Mouse (Mus musculus): ENCODE measurements at regions not wholly inside any gene's neighbourhood (a gene's known extent, or its start where the extent isn't known, plus 50 kb on each side); places are given as distances from the start of the nearest gene placed in this dataset.

GRCm38 (mm10) chr8:10775202-10776010 lies 232.9 kb downstream of the Irs2 start:
- Histone ChIP-seq H3K9ac (no peak overlapping the region), H3K27ac (no peak overlapping the region), H3K9me3 (0 out of 2 replicates have a peak, but pooled peaks cover 10% of the 10 kb centered on the region), H3K36me3 (replicated peaks) (no peaks in the 10 kb centered on the region), H3K4me3 (replicated peaks) (no peak overlapping the region), H3K27me3 (no peaks in the 10 kb centered on the region), H3K4me2 (no peak overlapping the region), H3K4me1 (no peaks in the 10 kb centered on the region)
- ATAC-seq (ENCODE audit: low FRiP score): no peak
- WGBS: 63% methylated on average over 8 of the region's 8 CpGs

GRCm38 (mm10) chr8:10774778-10775177 lies 233.5 kb downstream of the Irs2 start:
- Histone ChIP-seq H3K27ac (no peak overlapping the region), H3K36me3 (replicated peaks) (no peaks in the 10 kb centered on the region), H3K4me1 (no peaks in the 10 kb centered on the region), H3K4me3 (replicated peaks) (no peak overlapping the region), H3K4me2 (no peak overlapping the region), H3K9ac (no peak overlapping the region), H3K9me3 (0 out of 2 replicates have a peak, but pooled peaks cover 10% of the 10 kb centered on the region), H3K27me3 (no peaks in the 10 kb centered on the region)
- WGBS: 87% methylated on average over 3 of the region's 3 CpGs
- ATAC-seq (ENCODE audit: low FRiP score): no peak

DNA sequence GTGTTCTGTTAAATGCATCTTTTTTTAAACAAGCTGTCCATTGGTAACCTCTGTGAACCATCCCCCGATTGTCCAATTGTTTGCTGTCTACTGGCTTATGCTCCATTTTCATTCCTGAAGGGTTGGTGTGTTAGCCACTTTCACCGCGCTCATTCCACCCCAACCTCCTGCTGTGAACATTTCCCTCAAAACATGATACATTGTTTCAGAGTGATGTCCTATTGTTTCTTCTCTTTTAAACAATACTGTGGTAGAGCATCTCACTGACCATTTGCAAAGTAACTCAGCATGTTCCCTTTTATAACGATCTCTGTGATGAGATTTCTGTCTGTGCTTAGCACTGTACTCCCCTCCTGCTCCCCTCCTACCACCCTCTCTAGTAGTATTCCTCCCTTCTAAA lies 240.1 kb downstream of the Irs2 start:
- no peak overlapping the region for H3K27ac ChIP-seq
- ATAC-seq (ENCODE audit: low FRiP score): no peak
- no peak overlapping the region for H3K9ac ChIP-seq
- H3K27me3 ChIP-seq: no peaks in the 10 kb centered on the region
- H3K4me3 ChIP-seq (replicated peaks): no peak overlapping the region
- H3K4me2 ChIP-seq: no peak overlapping the region
- H3K36me3 ChIP-seq (replicated peaks): no peaks in the 10 kb centered on the region
- H3K4me1 ChIP-seq: peaks cover 6% of the 10 kb centered on the region; the same call in 1 of the 2 replicates
- 74% methylated on average over 4 of the region's 4 CpGs for WGBS
- no peaks in the 10 kb centered on the region for H3K9me3 ChIP-seq

DNA sequence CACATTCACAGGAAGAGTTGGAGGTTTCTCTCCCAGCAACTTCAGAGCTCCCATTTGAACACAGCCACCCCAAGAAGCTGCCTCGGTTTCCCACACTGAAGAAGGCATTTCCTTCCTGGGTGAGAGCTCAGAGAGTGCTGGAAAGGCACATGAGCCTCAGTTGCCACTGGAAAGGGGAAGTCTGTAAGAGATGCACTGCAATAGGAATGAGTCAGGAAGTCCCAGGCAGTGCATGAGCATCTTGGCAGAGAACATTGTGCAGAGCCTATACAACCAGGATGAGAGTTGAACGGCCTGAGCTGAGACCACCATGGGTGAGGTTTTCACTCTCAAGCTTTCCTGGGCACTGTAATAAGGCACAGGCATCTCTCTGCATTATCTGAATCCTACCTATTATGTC lies 244.4 kb downstream of the Irs2 start:
- Histone ChIP-seq H3K9ac (no peak overlapping the region), H3K36me3 (replicated peaks) (no peaks in the 10 kb centered on the region), H3K4me1 (peaks cover 42% of the 10 kb centered on the region), H3K27ac (no peak overlapping the region), H3K27me3 (no peaks in the 10 kb centered on the region), H3K4me3 (replicated peaks) (no peak overlapping the region), H3K4me2 (no peak overlapping the region), H3K9me3 (no peaks in the 10 kb centered on the region)
- WGBS: 91% methylated on average over 2 of the region's 2 CpGs
- no peak for ATAC-seq (ENCODE audit: low FRiP score)

- Histone ChIP-seq H3K27me3 (0 out of 2 replicates have a peak, but pooled peaks cover 5% of the 10 kb centered on the region), H3K9me3 (no peaks in the 10 kb centered on the region), H3K9ac (no peak overlapping the region), H3K4me2 (peak overlapping the region; percentile 40; the same call in 1 of the 2 replicates), H3K4me3 (replicated peaks) (no peak overlapping the region), H3K36me3 (replicated peaks) (no peaks in the 10 kb centered on the region), H3K4me1 (peaks cover 38% of the 10 kb centered on the region), H3K27ac (peak overlapping the region; percentile 97)
- WGBS: 16% methylated on average over 11 of the region's 11 CpGs
- ATAC-seq (ENCODE audit: low FRiP score): peak; percentile 27; the same call in 1 of the 2 replicates
Observed at GRCm38 (mm10) chr8:10761694-10762305, 246.5 kb downstream of the Irs2 start.

- Histone ChIP-seq H3K4me1 (peaks cover 38% of the 10 kb centered on the region), H3K4me2 (peak overlapping the region; percentile 40), H3K36me3 (replicated peaks) (no peaks in the 10 kb centered on the region), H3K9me3 (no peaks in the 10 kb centered on the region), H3K27me3 (0 out of 2 replicates have a peak, but pooled peaks cover 5% of the 10 kb centered on the region), H3K9ac (peak overlapping the region; percentile 48), H3K4me3 (replicated peaks) (no peak overlapping the region; the same call in 1 of the 2 replicates), H3K27ac (peak overlapping the region; percentile 97)
- WGBS: 1% methylated on average over 17 of the region's 17 CpGs
- ATAC-seq (ENCODE audit: low FRiP score): peak; percentile 93
Observed at GRCm38 (mm10) chr8:10760851-10761693, 247.2 kb downstream of the Irs2 start.

DNA sequence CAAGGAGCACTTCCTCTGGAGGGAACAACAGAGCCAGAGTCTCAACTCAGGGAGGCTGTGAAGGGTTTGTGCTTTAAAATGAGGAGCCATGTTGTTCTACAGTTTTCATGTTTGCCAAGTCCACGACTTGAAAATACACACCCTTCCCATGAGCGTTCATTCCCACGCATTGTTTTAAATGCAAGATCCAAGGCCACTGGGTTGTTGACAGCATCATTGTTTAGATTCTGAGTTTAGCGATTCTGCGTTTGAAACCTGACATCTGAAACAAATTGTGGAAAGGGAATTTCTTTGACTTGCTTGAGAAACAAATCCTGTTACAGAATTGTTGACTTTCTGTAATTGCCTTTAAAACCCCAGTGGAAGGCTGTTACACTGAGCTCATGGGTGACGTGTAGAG lies 248.0 kb downstream of the Irs2 start:
- H3K27ac ChIP-seq: peak overlapping the region; percentile 97
- no peak for ATAC-seq (ENCODE audit: low FRiP score)
- peak overlapping the region; percentile 48 for H3K9ac ChIP-seq

GRCm38 (mm10) chr8:10758151-10758550 lies 250.1 kb downstream of the Irs2 start:
- ATAC-seq (ENCODE audit: low FRiP score): no peak
- no peak overlapping the region for H3K4me3 ChIP-seq (replicated peaks)

More for the DNA sequence above, 248.0 kb downstream of the Irs2 start:
- Histone ChIP-seq H3K9me3 (no peaks in the 10 kb centered on the region), H3K36me3 (replicated peaks) (no peaks in the 10 kb centered on the region), H3K4me1 (peaks cover 40% of the 10 kb centered on the region), H3K4me3 (replicated peaks) (no peak overlapping the region; the same call in 1 of the 2 replicates), H3K4me2 (peak overlapping the region; percentile 40), H3K27me3 (0 out of 2 replicates have a peak, but pooled peaks cover 5% of the 10 kb centered on the region)
- 42% methylated on average over 6 of the region's 6 CpGs for WGBS

DNA sequence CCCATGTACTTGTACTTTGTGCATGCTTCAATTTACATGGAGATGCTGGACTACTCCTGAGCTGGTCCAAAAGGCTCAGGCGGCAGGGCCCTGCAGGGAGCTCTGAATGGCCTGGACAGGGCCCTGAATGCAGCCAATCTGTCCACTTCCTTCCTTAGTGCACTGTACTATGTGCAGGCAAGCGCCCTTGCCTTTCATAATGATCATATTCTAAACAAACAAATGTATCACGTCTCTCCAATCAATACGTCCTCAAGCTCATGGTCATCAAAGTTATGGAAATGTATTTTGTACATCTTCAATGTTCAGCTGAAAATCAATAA lies 253.3 kb downstream of the Irs2 start:
- Histone ChIP-seq H3K9ac (no peak overlapping the region), H3K27ac (peak overlapping the region; percentile 61), H3K27me3 (peaks cover 15% of the 10 kb centered on the region; the same call in 1 of the 2 replicates), H3K4me1 (peaks cover 29% of the 10 kb centered on the region), H3K36me3 (replicated peaks) (no peaks in the 10 kb centered on the region), H3K4me2 (no peak overlapping the region), H3K9me3 (no peaks in the 10 kb centered on the region), H3K4me3 (replicated peaks) (no peak overlapping the region)
- 68% methylated on average over 4 of the region's 4 CpGs for WGBS
- peak; percentile 50 for ATAC-seq (ENCODE audit: low FRiP score)

More at GRCm38 (mm10) chr8:10758151-10758550, 250.1 kb downstream of the Irs2 start:
- no peaks in the 10 kb centered on the region for H3K36me3 ChIP-seq (replicated peaks)
- 0 out of 2 replicates have a peak, but pooled peaks cover 5% of the 10 kb centered on the region for H3K27me3 ChIP-seq
- peaks cover 54% of the 10 kb centered on the region for H3K4me1 ChIP-seq
- no peaks in the 10 kb centered on the region for H3K9me3 ChIP-seq
- no peak overlapping the region for H3K9ac ChIP-seq
- WGBS: 89% methylated on average over 4 of the region's 4 CpGs
- no peak overlapping the region for H3K27ac ChIP-seq
- no peak overlapping the region for H3K4me2 ChIP-seq

- H3K4me1 ChIP-seq: peaks cover 24% of the 10 kb centered on the region
- no peak overlapping the region for H3K4me2 ChIP-seq
- WGBS: 45% methylated on average over 13 of the region's 13 CpGs
- H3K9me3 ChIP-seq: no peaks in the 10 kb centered on the region
- H3K9ac ChIP-seq: no peak overlapping the region
- no peak overlapping the region for H3K4me3 ChIP-seq (replicated peaks)
- no peaks in the 10 kb centered on the region for H3K36me3 ChIP-seq (replicated peaks)
- H3K27me3 ChIP-seq: peaks cover 15% of the 10 kb centered on the region; the same call in 1 of the 2 replicates
- H3K27ac ChIP-seq: peak overlapping the region; percentile 61
- peak; percentile 78 for ATAC-seq (ENCODE audit: low FRiP score)
Observed at GRCm38 (mm10) chr8:10754232-10754985, 253.8 kb downstream of the Irs2 start.

DNA sequence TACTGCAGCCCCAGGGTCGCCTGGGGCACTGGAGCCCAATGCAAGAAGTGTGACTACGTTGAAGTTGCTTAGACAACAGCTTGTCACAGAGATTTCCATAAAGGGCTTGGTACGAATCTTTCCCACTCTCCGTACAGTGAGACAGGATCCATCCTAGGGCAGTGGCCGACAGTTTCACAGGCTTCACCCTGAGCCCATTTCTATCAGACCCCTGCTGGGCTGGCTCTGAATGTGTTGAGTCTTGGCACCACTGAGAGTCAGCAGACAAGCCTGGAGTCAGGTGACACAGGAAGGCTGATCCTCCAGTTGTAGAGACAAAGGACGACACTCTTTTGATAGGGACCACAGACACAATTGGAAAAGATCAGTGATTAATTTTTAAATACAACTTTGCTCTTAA lies 255.2 kb downstream of the Irs2 start:
- H3K36me3 ChIP-seq (replicated peaks): no peaks in the 10 kb centered on the region
- no peak overlapping the region for H3K9ac ChIP-seq
- H3K27me3 ChIP-seq: peaks cover 15% of the 10 kb centered on the region; the same call in 1 of the 2 replicates
- H3K9me3 ChIP-seq: no peaks in the 10 kb centered on the region
- no peak overlapping the region for H3K27ac ChIP-seq
- WGBS: 75% methylated on average over 6 of the region's 6 CpGs
- ATAC-seq (ENCODE audit: low FRiP score): no peak
- no peak overlapping the region for H3K4me3 ChIP-seq (replicated peaks)
- no peak overlapping the region for H3K4me2 ChIP-seq
- peaks cover 24% of the 10 kb centered on the region for H3K4me1 ChIP-seq
